Mouse (Mus musculus): ENCODE measurements around the gene Phc1.
A peak's percentile ranks its signal among the peaks of the same experiment; 100 is the strongest.
"Not testable (repeated sequence)": the region's sequence is repeated elsewhere in the genome, so short reads cannot be mapped to it uniquely, and the experiment has no call there.

Gene Phc1

DNA sequence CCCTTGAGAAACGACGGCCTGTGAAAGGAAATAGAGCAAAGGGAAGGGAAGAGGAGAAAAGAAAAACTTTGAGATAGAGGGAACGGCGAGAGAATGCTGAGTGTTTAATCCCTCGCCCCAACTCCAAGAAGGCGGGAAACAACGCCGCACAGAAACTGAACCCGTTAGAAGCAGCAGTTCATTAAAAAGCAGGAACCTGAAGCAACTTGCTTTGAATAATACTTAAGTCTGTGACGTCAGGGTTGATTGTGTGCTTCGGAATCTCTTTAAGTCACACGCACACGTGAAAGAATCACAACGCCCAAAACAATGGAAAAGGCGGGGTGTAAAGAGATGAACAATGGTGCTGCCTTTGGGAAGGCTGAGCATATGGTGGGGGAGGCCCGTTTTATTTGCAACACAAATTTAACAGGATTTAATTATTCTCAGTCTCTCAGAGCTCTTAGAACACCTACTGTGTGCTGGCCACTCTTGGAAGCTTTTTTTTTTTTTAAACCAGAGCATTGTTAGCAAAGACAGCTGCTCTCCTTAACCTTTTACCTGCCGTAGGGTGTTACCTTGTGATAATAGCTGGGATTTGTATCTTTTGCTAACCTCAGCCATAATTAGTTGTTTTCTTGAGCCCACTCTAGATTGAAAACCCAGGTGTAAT lies at the start of gene Phc1:
Gene Phc1 (minus strand): TSS at position 213 of the 652 bp plus-strand sequence.
- peak; percentile 20 for DNase-seq (ENCODE audit: low spot score)

DNA sequence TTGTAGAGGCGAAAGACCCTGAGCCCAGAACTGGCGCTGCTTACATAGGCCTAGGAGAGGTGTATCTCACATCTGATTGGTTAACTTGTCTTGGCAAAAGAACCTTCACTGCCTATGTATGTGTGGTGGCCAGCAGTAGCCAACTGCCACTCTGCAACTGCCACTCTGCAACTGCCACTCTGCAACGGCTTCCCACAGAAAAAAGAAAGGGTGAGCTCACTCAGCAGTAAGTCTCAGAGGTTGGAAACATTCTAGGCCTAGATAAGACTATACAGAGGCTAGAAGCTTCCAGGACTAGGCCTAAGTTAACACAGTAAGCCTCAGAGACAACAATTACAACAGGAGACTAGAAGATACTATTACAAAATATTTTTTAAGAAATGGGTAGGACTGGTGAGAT lies 49.6 kb upstream of the Phc1 start:
- not testable (repeated sequence) for DNase-seq (ENCODE audit: low spot score)

DNA sequence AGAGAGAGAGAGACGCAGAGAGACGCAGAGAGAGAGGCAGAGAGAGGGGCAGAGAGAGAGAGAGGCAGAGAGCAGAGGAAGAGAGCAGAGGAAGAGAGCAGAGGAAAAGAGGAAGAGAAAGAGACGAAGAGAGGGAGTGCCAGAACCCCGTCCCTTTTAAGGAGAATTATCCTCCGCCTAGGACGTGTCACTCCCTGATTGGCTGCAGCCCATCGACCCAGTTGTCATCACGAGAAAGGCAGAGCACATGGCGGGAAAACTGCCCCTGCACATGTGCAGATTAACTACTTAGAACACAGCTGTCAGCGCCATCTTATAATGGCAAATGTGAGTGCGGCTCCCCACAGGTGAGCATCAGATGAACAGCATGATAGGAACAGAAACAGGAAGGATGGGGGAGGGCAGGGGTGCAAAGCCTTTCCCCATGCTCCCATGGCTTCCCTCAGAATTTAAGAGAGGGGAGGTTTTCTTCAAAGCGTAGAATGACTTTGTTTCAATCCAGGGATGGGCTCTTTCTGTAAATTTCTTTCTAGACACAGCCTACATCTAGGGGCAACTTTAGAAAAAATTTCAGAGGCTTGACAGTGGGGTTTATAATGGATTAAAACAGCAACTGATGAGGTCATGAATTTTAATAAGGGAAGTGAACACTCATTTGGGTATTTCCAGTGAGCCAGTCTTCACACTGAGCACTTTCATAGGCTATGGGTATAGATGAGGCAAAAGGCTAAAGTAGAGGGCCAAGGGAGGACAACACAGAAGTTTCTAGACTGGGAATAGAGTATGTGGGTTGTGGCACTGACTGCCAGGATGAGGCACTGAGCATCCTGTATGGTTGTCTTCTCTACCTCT lies 47.0 kb upstream of the Phc1 start:
- DNase-seq (ENCODE audit: low spot score), result not testable (repeated sequence)

DNA sequence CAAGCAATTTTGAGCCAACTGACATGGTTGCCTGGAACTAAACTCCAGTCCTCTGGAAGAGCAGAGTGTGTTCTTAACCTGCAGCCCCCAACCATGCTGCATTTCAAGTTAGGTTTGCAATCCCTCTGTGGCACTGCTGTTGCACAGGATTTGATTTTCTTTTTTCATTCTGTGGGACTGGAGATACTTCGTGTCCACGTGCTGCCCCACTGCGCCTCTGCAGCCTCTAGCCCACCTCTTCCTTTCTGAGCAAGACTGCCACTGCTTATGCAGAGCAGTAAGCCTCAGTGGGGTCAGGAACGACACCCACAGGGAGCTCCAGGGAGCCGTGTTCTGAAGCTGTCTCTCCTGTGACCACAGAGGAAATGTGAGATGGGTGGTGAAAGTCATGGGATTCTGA lies 45.4 kb upstream of the Phc1 start:
- DNase-seq (ENCODE audit: low spot score), result no peak

DNA sequence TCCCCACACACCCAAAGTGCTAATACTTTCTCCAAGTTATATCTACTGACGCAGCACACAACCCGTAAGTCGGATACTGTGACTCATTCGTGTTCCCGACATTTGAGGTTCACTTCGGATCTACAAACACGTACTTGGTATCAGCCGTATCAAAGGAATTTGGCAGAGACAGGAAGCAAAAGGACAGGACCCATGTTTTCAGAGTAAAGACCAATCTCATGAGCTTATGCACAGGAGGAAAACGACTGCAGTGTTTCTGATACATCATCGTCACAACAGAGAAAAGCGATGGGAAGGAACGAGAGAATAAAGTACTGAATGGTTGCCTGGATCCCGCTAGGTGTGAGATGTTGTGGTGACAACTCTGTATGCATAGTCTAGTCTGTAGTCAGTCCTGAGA lies 44.5 kb upstream of the Phc1 start:
- no peak for DNase-seq (ENCODE audit: low spot score)

DNA sequence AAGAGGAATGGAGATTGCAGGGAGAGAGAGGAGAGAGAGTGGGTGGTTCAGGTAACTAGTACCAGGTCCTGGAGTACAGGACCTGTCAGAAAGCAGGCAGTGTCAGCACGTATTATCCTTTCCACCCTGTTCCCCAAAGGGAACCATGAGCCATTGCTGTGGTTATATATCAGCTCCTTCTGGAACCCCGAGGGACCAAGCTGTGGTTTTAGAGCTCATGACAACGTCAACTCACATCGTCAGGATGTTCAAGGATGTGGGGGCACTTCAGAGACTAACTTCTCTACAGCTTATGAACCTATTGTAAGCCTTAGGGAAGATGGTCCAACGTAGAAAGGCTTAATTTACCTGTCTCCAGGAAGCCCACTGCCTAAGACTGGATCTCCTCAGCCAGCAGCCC lies 42.9 kb upstream of the Phc1 start:
- no peak for DNase-seq (ENCODE audit: low spot score)

DNA sequence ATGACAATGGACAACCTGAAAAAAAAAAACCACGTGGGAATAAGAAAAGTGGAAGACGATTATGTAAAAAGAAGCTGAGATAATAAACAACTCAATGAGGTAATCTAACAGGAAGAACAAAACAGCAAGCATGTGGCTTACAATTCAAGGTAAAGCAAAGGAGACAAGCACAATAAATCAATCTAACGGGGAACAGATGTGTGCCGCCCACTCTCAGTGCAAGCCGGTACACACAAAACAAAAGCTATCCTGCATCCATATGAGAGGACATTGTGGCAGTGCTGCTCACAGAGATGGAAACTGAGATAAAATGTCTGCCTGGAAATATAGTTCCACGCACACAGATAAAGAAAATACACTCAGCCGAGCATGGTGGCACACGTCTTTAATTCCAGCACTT lies 41.7 kb upstream of the Phc1 start:
- no peak for DNase-seq (ENCODE audit: low spot score)

DNA sequence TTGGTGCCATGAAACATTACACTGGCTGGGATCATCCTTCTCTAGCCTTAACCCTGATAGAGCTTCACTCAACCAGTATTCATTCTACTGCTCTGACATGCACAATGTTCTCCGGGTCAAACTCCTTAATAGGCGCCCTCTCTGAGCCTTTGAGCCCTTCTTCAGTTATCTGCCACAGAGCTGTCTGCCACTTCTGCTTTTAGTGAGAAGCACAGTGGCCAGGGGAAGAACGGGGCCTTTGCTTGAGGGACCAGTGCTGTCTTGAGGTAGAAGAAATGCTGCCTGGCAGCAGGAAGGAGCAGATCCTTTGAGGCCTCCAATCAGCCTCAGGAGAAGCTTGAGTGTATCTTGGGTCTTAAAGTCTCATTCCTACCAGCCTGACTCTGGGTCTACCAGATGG lies 27.9 kb upstream of the Phc1 start:
- no peak for DNase-seq (ENCODE audit: low spot score)

DNA sequence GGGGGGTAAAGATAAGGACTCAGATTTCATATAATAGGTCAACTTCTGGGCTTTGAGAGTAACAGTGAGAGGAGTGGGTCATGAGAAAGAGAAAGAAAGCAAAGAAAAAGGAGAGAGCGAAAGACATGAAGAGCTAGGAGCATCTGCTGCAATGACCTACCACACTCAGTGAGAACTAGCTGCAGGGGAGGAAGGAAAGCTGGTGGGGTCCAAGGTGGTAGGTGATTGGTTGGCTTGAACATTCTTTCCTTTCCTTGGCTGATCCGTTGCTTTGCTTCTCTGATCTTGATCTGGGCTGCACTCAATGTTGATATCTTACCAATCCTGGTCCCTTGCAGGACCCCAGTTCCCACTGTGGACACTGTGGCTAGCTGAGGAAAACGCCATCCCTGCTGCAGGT lies 26.6 kb upstream of the Phc1 start:
- no peak for DNase-seq (ENCODE audit: low spot score)

DNA sequence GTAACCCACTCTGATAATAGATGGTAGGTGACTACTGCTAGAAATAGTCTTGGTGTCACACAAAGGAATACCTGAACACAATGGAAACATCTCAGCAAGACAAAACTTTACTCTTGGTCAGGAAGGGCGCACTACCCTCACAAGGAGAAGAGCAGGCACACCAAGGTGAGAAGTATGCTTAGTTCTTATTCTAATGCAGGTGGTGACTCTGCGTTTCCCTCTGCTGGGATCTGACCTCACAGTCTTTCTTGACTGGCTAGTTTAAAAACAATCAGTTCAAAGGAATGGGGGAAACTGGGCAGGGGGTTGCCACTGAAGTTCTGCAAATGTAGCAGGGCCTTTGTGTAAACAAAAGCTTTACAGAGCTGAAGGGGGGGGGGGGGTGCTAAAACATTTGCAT lies 25.9 kb upstream of the Phc1 start:
- DNase-seq (ENCODE audit: low spot score), result no peak

DNA sequence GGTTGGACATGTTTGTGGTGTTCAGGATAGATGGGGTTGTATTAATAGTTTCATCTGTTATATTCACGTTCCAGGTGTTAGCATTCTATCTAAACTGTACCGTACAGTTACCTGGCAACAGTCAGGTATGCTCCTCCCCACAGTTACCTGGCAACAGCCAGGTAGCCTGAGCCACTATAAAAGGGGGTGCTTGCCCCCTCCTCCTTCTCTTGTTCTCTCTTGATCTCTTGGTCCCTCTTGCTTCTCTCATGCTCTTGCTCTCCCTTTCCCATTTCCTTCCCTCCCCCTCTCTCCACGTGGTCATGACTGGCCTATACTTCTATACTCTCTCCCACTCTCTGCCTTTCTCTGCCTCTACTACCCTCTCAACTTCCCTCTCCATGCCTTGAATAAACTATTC lies 25.3 kb upstream of the Phc1 start:
- no peak for DNase-seq (ENCODE audit: low spot score)

DNA sequence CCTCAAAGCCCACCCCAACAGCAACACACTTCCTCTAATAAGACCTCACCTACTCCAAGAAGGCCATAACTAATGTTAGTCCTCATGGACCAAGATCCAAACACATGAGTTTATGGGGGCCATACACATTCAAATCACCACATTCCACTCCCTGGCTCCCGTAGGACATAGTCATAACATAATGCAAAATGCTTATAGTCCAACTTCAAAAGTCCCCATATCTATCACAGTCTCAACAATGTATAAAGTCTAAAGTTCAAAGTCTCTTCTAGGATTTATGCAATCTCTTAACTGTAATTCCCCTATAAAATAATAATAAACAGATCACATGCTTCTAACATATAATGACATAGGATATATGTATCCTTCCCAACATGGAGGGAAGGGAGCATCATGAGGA lies 16.7 kb upstream of the Phc1 start:
- no peak for DNase-seq (ENCODE audit: low spot score)

DNA sequence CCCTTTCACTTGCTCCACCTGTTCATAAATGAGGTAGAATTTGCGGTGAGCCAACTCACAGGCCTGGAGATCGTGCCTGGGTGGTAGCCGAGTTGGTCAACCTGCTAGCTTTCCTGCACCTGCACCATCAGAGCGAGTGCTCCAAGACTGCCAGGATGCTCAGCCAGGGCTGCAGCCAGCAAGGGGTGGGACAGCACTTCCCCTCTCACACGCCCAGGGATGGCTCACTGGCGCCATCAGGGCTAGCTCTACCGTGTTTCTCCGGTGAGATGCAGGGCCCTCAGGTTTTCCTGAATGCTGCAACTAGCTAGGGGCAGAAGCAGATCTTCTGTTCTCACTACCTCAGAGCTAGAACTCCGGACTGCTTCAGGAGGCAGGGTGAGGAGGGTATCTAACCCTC lies 15.5 kb upstream of the Phc1 start:
- no peak for DNase-seq (ENCODE audit: low spot score)

DNA sequence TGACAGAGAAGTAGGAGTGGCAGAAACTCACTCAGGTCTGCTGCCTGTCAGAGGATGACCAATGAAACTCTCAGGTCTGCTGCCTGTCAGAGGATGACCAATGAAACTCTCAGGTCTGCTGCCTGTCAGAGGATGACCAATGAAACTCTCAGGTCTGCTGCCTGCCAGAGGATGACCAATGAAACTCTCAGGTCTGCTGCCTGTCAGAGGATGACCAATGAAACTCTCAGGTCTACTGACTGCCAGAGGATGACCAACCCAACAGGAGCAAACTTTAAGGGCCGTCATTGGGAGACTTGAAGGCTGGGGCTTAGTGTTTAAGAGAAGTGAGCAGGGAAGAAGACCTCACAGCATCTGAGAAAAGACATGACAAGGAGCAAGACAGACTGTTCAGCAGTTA lies 7.0 kb upstream of the Phc1 start:
- DNase-seq (ENCODE audit: low spot score), result not testable (repeated sequence)

DNA sequence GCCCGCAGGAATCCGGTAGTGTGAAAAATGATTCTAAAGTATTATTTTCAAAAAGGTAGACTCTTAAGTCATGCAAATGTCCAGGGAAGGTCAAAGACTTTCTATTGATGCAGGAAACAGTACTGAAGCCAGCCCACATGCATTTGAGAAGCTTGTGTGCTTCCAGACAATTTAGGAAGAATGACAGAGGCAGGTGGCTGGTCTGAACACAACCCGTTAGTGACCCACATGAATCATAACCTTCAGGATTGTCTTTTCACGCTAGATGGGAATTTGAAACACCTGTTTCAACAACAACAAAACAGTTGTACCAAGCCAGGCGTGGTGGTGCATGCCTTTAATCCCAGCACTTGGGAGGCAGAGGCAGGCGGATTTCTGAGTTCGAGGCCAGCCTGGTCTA lies 6.0 kb upstream of the Phc1 start:
- no peak for DNase-seq (ENCODE audit: low spot score)

DNA sequence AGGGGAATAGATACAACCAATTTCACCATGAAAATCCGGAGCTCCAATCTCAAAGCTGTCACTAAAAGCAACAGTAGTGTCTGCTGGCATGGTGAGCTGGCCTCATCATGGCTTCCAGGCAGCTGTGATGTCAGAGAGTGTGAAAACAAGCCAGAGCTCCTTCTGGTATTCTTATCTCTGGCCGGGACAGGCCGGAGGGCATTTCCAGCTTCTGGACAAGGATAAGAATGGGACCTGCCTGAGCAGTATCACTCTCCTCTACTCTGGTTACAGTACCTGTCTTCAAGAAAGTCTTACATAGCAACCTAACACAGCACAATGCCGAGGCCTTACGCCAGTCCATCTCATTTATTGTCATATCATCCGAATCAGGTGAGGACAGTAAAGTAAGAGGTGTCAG lies 5.4 kb upstream of the Phc1 start:
- no peak for DNase-seq (ENCODE audit: low spot score)

DNA sequence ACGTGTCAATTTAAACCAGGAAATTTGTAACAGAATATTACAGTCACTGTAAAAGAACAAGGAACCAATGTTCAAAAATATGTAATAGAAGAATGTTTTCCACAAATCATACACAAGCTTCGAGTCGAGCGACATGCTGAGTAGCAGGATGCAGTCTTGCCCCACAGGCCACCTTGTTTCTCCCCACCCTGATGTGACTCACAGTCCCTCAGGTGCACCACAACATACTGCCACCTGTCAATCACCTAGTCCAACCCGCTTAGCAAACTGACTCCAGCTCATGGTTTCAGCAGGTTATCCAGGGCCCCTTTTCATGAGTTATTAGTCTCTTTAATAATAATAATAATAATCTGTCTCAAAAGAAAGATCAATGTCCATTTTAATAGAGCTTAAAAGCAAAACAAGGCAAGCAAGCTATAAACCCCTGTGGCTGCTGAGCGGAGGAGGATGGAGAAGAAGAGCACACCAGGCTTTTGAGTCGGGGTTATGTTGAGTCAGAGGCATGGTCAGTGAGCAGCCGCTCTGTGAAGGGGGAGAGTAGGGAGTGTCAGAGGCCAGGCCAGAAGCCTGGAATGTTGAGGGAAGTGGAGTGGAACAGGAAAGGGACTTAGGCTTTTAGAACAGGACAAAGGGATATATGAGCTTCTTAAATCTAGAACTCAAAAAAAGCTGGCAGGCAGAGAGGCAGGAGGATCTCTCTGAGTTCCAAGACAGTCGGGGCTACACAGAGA lies 4.2 kb upstream of the Phc1 start:
- no peak for DNase-seq (ENCODE audit: low spot score)

DNA sequence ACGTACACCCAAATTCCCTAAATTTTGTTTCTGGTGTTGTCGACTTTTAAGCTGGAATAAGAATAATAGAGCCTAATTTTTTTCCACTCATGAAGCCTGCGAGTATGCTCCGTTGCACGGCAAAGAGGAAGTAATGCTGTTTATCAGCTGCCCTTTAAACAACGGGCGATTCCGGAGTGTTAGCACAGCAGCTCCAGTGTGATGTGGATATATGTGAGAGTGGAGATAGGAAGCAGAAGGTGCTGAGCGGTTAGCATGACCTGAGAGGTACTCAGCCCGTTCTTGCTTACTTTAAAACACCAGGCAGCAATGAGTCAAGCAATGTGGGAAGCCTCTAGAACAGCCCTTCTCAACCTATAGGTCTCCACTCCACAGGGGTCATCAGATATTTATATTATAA lies 3.4 kb upstream of the Phc1 start:
- no peak for DNase-seq (ENCODE audit: low spot score)

DNA sequence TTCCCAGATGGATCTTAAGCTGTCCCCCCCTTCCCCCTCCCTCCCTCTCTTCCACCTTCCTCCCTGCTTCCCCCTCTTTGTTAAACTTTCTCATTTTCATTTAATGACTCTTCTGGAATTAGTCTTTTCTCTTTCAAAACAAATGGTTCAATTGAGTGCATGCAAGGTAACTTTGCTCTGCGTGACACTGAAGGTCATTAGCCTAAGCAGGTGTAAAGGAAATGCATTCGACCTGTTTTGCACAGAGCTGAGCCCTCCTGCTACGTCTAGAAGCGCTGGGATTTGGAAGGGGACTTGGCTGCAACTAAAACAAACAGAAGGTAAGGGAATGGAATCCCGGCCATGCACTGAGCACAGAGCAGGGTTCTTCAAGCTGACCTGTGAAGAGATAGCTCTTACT lies 1.8 kb upstream of the Phc1 start:
- DNase-seq (ENCODE audit: low spot score), result no peak

DNA sequence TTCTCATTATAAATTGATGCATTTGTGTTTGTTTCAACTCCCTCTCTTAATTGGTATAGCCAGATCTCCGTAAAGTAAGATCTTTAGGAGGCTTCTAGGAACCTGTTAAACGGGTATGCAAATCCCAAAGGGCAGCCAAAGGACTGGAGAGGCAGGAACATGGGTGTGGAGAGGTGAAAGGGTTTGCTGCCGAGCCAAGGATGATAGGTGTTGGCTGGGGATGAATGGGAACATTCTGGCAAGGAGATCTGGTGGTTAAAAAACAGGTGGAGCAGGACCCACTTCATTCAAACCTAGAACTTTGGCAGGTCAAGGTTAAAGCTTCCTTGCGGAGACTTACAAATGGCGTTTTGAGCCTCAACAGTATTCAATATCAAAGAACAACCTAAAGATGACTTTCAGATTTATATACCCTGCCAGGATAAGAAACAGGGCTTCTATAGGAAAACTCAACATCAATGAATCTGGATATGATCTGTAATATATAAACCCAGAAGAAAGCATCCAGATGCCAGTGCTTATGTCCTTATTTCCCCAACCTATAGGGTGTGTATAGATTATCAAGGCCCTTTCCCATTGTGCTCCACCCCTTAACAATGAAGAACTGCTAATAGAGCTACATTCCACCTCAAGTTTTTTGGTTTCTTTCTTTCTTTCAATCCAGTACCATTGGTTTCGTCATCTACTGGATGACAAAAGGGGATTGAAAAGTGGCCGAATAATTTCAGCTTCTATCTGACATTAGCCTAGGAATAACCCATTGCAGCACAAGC lies 863 bp upstream of the Phc1 start:
- DNase-seq (ENCODE audit: low spot score), result peak; percentile 26

DNA sequence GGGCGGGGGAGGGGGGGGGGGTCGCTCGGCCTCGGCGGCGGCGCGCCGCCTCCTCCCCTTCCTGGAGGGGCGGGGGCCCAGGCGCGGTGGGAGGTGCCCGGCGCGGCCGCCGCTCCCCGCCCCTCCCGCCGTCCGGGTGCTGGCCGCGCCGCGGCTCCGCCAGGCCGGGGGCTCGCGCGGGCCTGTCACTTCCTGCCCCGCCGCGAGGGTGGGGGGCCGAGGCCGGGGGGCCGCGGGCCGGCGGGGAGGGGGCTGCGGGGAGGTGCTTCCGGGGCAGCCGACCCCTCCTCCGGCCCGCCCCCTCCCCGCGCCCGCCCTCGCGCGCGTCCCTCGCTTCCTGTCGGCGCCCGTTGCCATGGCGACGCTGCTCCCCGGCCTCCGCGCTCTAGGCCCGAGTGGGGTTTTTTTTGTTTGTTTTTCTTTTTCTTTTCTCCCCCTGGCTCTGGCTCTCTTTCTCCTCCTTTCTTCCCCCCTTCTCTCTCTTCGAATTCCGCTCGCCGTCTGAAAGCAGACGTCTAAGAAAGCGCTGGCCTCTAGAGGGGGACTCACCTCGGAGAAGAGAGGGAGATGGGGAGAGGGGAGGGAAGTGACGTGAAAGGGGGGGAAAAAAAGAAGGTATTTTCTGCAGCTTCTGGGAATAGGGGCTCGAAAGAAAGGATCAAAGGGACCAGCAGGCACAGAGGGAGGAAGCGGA lies 566 bp downstream of the Phc1 start:
- DNase-seq (ENCODE audit: low spot score), result peak; percentile 88
